Mouse (Mus musculus) embryonic facial prominence, embryonic 14.5 days (tissue): Measurements from ENCODE around the gene Cspg5. TPM values are rescaled to one million over a fixed set of nuclear protein-coding genes. Genes with fewer than 3 reads are reported as not detected.

ENCODE experiments used
- ATAC-seq: fragments of 200-750 bp; cut with Nextera tagmentation; 2 replicates; pipeline ENCODE4 v1.8.0; 2017; ENCODE audit warnings: low read depth, moderate number of reproducible peaks, moderate TSS enrichment
- DNase-seq: peaks from one replicate; pipeline ENCODE4 v3.0.0-alpha.2; 2015; ENCODE audit warnings: low spot score
- H3K27ac ChIP-seq: fragments of 300-500 bp; sonication (generic); replicated peaks from 2 replicates; pipeline ENCODE4 v1.5.1; 2014; ENCODE audit warnings: low read depth, mild to moderate bottlenecking, low read length, moderate library complexity
- H3K27me3 ChIP-seq: fragments of 300-500 bp; sonication (generic); replicated peaks from 2 replicates; pipeline ENCODE4 v1.6.1; 2014; ENCODE audit warnings: low read length; ENCODE audit not compliant: control insufficient read depth, insufficient read depth
- H3K36me3 ChIP-seq: fragments of 300-500 bp; sonication (generic); 2 replicates; pipeline ENCODE4 v1.6.1; 2014; ENCODE audit warnings: low read length, mixed read lengths; ENCODE audit not compliant: control insufficient read depth, insufficient read depth
- H3K4me1 ChIP-seq: fragments of 300-500 bp; sonication (generic); 2 replicates; pipeline ENCODE4 v1.6.1; 2014; ENCODE audit warnings: antibody characterized with exemption, low read length; ENCODE audit not compliant: control insufficient read depth, insufficient read depth
- H3K4me2 ChIP-seq: fragments of 300-500 bp; sonication (generic); 2 replicates; pipeline ENCODE4 v1.6.1; 2014; ENCODE audit warnings: low read depth, mild to moderate bottlenecking, low read length, moderate library complexity, mixed read lengths
- H3K4me3 ChIP-seq: fragments of 300-500 bp; sonication (generic); 2 replicates; pipeline ENCODE4 v1.5.1; 2014; ENCODE audit warnings: low read depth, mild to moderate bottlenecking, low read length
- H3K9ac ChIP-seq: fragments of 300-500 bp; sonication (generic); 2 replicates; pipeline ENCODE4 v1.6.1; 2014; ENCODE audit warnings: low read depth, mild to moderate bottlenecking, low read length, moderate library complexity, mixed read lengths
- H3K9me3 ChIP-seq: fragments of 300-500 bp; sonication (generic); 2 replicates; pipeline ENCODE4 v1.6.1; 2016; ENCODE audit warnings: low read length; ENCODE audit not compliant: control insufficient read depth
- WGBS: fragments of 180-500 bp; shearing (Covaris S2); extraction: QIAGEN DNeasy Blood & Tissue Kit; methylation state at CpG from one replicate; pipeline ENCODE4 v1.1.7; 2014; 5-methylcytosine and 5-hydroxymethylcytosine counted together
- polyA plus RNA-seq: library from polyadenylated mRNA; unstranded; fragments of >200 nt; fragmentation: Nextera tagmentation; extraction: Ambion mirVana; gene quantifications from 2 replicates; pipeline ENCODE4 v1.2.1, GENCODE M21; 2014

The Cspg5 gene
- 8.3 and 9.6 TPM in 2 replicates for polyA plus RNA-seq

DNA sequence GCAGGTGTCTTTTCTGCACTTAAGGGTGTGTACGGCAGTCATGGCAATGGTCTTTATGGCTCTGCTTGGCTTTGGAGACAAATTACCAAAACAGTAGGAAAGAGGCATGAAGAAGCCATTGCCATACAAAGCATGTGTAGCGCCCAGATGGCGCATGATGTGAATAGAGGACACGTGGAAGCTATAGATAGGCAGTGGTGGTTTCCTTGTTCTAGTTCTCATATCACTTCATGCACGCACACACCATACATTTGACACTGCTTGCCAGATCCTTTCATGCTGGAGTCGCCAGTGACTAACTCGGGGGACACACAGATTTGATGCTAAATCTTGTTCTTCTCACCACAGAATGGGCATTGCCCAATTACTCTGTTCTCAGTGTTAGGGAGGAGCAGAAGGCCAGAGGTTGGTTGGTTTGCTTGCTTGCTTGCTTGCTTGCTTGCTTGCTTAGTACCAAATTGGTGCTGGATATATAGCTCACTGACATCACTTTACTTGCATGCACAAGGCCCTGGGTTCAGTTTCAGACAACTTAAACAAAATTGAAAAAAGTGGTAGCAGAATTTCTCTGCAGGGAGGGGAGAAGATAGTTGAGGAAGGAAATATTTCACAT, at the start of gene Cspg5:
Cspg5 (plus strand) TSS at position 563 of the 613 bp plus-strand sequence.
- Histone ChIP-seq H3K27me3 (peaks cover 9% of the 10 kb centered on the region; the same call in 1 of the 2 replicates), H3K36me3 (peaks cover 23% of the 10 kb centered on the region), H3K27ac (no peak within 1 kb of the TSS), H3K9ac (no peak within 1 kb of the TSS), H3K4me3 (peak within 1 kb of the TSS; percentile 64), H3K9me3 (no peaks in the 10 kb centered on the region), H3K4me1 (no peaks in the 10 kb centered on the region), H3K4me2 (peak within 1 kb of the TSS; percentile 100)
- 91% methylated on average over 7 of the region's 7 CpGs for WGBS
- ATAC-seq = no peak
- DNase-seq = no peak

DNA sequence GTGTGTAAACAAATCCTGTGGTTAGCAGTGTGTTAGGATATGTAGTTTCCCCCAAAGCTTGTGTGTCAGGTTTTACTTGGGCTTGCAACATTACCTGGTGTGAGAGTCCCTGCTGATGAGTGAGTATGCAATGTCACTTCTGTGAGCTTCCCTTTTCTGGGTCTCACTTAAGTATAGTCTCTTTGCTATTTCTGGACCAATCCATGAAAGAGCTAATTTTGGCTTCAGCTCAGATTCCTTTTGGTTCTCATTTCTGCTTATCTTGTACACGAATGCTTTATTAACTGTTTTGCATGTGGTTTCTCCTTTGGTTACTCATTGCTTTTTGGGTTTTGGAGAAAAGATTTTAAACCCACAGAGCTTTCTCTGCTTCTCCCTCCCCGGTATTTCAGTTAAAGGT, 43.7 kb upstream of the Cspg5 start:
- DNase-seq (no peak), ATAC-seq (no peak)
- Histone ChIP-seq H3K27ac (no peak overlapping the region), H3K36me3 (peaks cover 87% of the 10 kb centered on the region), H3K4me3 (no peak overlapping the region), H3K9me3 (no peaks in the 10 kb centered on the region), H3K27me3 (no peaks in the 10 kb centered on the region), H3K4me1 (no peaks in the 10 kb centered on the region), H3K4me2 (no peak overlapping the region), H3K9ac (no peak overlapping the region)
- WGBS = 82% methylated on average over 2 of the region's 2 CpGs

DNA sequence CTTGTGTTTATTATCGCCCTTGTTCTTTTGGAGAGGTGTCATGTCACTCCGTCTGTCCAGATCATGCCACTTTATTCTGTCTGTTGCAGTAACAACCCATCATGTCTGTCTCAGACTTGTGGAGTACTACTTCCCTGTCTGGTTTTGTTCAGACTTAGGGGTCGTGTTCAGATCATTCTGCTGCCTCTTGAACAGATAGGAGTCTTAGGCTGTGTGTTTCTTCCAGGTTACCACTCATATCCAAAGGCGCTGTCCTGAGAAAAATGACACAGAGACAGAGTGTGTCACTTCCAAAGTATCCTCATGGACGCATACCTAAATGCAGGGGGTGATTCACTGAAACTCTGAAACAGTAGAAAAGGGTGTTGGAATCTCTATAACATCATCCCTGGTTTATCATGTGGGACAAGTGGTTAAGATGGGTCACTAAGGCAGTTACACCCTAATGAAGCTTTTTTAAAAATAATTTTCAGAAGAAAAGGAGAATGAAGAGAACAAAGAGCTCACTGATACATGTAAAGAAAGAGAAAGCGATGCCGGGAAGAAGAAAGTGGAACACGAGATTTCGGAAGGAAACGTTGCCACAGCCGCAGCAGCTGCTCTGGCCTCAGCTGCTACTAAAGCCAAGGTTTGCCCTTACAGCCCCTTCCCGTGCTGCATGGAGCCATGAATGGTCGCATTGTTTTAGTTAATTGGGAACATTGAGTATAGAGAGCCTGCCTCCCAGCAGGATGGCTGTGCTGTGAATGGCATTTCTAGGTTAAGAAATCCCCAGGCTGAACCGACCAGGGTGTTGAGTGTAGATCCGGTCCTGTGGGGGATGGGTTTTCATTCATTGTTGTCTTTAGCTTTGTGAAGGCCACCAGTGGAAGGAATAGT, 37.8 kb upstream of the Cspg5 start:
- Histone ChIP-seq H3K4me1 (no peaks in the 10 kb centered on the region), H3K9me3 (no peaks in the 10 kb centered on the region), H3K27ac (peak overlapping the region; percentile 75), H3K4me3 (no peak overlapping the region), H3K9ac (no peak overlapping the region), H3K36me3 (peaks cover 90% of the 10 kb centered on the region), H3K27me3 (no peaks in the 10 kb centered on the region), H3K4me2 (0 out of 2 replicates have a peak overlapping the region, but pooled peaks have one; percentile 5)
- ATAC-seq = peak; percentile 94
- peak; percentile 90 for DNase-seq
- 33% methylated on average over 15 of the region's 15 CpGs for WGBS

DNA sequence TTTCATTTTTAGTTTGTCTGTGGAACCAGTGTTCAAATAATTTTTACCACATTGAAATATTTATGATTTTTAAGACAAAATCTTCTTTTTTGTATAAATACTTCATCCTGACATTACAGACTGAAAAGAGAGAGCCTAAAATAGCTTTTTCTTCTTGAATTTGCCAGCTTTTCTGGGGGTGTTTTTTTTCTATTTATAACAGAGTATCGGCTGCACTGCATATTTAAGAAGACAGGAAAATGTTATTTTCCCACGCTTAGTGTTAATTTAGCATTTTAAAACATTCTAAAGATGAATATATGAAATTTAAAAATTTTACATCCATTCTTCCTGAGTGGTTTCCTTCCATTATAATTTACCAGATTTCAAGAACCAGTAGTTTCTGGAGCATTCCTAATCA, 37.1 kb upstream of the Cspg5 start:
- Histone ChIP-seq H3K9ac (no peak overlapping the region), H3K4me3 (no peak overlapping the region), H3K4me2 (no peak overlapping the region), H3K36me3 (peaks cover 93% of the 10 kb centered on the region), H3K27me3 (no peaks in the 10 kb centered on the region), H3K9me3 (no peaks in the 10 kb centered on the region), H3K27ac (peak overlapping the region; percentile 49; the same call in 1 of the 2 replicates), H3K4me1 (no peaks in the 10 kb centered on the region)
- WGBS = 54% methylated on average over 2 of the region's 2 CpGs
- DNase-seq (no peak), ATAC-seq (no peak)

DNA sequence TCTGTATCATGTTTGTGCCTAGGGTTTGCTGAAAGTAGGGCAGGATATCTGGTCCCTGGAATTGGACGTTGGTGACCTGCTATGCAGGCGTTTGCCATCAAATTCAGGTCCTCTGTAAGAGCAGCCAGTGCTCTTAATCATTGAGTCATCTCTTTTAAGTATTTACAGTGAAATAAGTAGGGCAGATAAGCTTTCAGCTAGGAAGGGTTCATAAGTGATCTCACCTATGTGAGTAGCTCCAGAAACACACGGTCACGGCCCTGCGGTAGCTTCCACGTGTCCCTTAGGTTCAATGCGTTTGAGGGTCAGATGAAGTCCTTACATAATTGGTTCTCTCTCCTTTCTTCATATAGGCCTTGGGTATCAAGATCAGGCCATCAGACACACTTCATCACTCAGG, 35.3 kb upstream of the Cspg5 start:
- H3K36me3 ChIP-seq = peaks cover 93% of the 10 kb centered on the region
- no peak overlapping the region for H3K4me3 ChIP-seq

DNA sequence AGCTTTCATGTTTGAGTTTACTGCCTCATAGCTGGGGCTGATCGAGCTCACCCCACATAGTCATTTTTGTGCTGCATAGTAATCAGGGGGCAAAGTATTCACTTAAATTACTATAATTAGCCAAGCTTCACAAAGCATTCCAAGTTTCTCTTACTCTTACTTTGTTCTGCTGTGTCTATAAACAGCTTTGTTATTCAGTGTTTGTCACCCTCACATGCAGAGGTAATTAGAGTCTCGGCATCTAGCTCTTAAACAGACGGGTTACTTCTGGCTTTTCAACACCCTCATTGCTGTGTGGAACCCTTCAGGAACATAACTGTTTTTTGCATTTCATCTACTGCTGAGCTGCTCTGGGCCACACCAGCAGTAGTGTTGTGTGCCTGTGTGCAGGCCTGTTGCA, 34.6 kb upstream of the Cspg5 start:
- no peaks in the 10 kb centered on the region for H3K9me3 ChIP-seq
- no peak overlapping the region for H3K4me2 ChIP-seq
- H3K27me3 ChIP-seq = no peaks in the 10 kb centered on the region
- H3K9ac ChIP-seq = no peak overlapping the region
- peaks cover 93% of the 10 kb centered on the region for H3K36me3 ChIP-seq
- H3K4me3 ChIP-seq = no peak overlapping the region
- H3K4me1 ChIP-seq = no peaks in the 10 kb centered on the region
- ATAC-seq (no peak), DNase-seq (no peak)
- 78% methylated on average over 3 of the region's 3 CpGs for WGBS
- H3K27ac ChIP-seq = no peak overlapping the region

More for the DNA sequence above, 35.3 kb upstream of the Cspg5 start:
- Histone ChIP-seq H3K4me1 (no peaks in the 10 kb centered on the region), H3K9me3 (no peaks in the 10 kb centered on the region), H3K9ac (no peak overlapping the region), H3K27ac (no peak overlapping the region), H3K4me2 (no peak overlapping the region), H3K27me3 (no peaks in the 10 kb centered on the region)
- WGBS = 76% methylated on average over 7 of the region's 7 CpGs
- DNase-seq (no peak), ATAC-seq (no peak)

DNA sequence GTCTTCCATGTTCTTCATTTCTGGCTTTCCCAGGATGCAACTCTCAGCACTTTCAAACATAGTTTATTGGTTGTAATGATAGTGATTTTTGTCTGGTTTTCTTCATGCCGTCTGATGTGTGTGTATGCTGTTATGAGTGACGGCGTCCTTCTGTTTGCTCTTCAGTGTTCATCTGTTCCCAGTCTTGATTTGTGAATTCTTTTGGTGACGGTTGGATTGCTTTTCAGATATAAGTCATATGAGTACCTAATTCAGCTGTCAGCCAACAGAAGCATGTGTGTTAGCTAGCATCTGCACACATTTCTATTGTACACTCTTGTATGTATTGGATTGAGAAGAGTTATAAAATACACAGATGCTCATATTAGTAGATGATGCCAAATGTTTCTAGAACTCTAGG, 19.3 kb upstream of the Cspg5 start:
- H3K9me3 ChIP-seq = no peaks in the 10 kb centered on the region
- H3K4me2 ChIP-seq = no peak overlapping the region
- H3K4me3 ChIP-seq = no peak overlapping the region
- ATAC-seq (no peak), DNase-seq (no peak)
- 91% methylated on average over 4 of the region's 4 CpGs for WGBS
- no peaks in the 10 kb centered on the region for H3K4me1 ChIP-seq
- H3K36me3 ChIP-seq = peaks cover 92% of the 10 kb centered on the region
- no peaks in the 10 kb centered on the region for H3K27me3 ChIP-seq
- no peak overlapping the region for H3K9ac ChIP-seq
- H3K27ac ChIP-seq = no peak overlapping the region

DNA sequence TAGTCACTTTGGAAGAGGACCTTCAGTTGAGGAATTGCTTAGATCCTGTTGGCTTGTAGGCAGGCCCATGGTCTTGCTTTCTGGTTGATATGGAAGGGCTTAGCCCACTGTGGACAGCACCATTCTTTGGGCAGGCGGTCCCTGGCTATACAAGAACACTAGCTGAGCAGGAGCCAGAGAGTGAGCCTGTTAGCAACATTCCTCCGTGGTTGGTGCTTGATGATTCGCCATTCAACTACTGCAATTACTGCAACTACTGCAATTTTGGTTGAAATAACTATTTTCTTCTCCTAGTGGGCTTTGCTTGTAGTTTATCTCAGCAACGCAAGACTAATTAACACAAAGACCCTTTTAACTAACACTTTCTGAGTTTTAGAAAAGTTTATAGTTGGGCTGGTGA, 17.4 kb upstream of the Cspg5 start:
- Histone ChIP-seq H3K4me1 (no peaks in the 10 kb centered on the region), H3K9ac (no peak overlapping the region), H3K27me3 (no peaks in the 10 kb centered on the region), H3K36me3 (peaks cover 90% of the 10 kb centered on the region), H3K27ac (no peak overlapping the region), H3K9me3 (no peaks in the 10 kb centered on the region), H3K4me2 (no peak overlapping the region), H3K4me3 (no peak overlapping the region)
- no peak for DNase-seq
- WGBS = 96% methylated on average over 4 of the region's 4 CpGs
- no peak for ATAC-seq
